Mouse (Mus musculus) stomach, postnatal 0 days (tissue): ENCODE measurements around the gene Ubqln2. TPM values are rescaled to one million over a fixed set of nuclear protein-coding genes. Genes with fewer than 3 reads are reported as not detected.
A peak's percentile ranks its signal among the peaks of the same experiment; 100 is the strongest.

Experiments
- ATAC-seq: fragments of 200-750 bp; cut with Nextera tagmentation; 2 replicates; pipeline ENCODE4 v1.8.0; 2017; ENCODE audit not compliant: low FRiP score, low TSS enrichment
- DNase-seq: peaks from one replicate; pipeline ENCODE4 v3.0.0-alpha.2; 2016; ENCODE audit warnings: low spot score
- H3K27ac ChIP-seq: fragments of 300-500 bp; sonication (generic); replicated peaks from 2 replicates; pipeline ENCODE4 v1.5.1; 2014; ENCODE audit warnings: mild to moderate bottlenecking, control low read depth
- H3K27me3 ChIP-seq: fragments of 300-500 bp; sonication (generic); 2 replicates; pipeline ENCODE4 v1.6.1; 2014; ENCODE audit warnings: low read length; ENCODE audit not compliant: control insufficient read depth, insufficient read depth
- H3K36me3 ChIP-seq: fragments of 300-500 bp; sonication (generic); 2 replicates; pipeline ENCODE4 v1.6.1; 2014; ENCODE audit warnings: low read length, mixed read lengths; ENCODE audit not compliant: control insufficient read depth, insufficient read depth
- H3K4me1 ChIP-seq: fragments of 300-500 bp; sonication (generic); replicated peaks from 2 replicates; pipeline ENCODE4 v1.6.1; 2014; ENCODE audit warnings: antibody characterized with exemption; ENCODE audit not compliant: control insufficient read depth, insufficient read depth
- H3K4me2 ChIP-seq: fragments of 300-500 bp; sonication (generic); replicated peaks from 2 replicates; pipeline ENCODE4 v1.6.1; 2014; ENCODE audit warnings: low read depth, mild to moderate bottlenecking, control low read depth, moderate library complexity
- H3K4me3 ChIP-seq: fragments of 300-500 bp; sonication (generic); 2 replicates; pipeline ENCODE4 v1.5.1; 2014; ENCODE audit warnings: low read depth, low read length, control low read depth
- H3K9ac ChIP-seq: fragments of 300-500 bp; sonication (generic); 2 replicates; pipeline ENCODE4 v1.6.1; 2014; ENCODE audit warnings: mild to moderate bottlenecking, low read length, control low read depth, mixed read lengths
- H3K9me3 ChIP-seq: fragments of 300-500 bp; sonication (generic); 2 replicates; pipeline ENCODE4 v1.6.1; 2016; ENCODE audit warnings: low read length; ENCODE audit not compliant: control insufficient read depth
- CTCF ChIP-seq: IDR thresholded peaks from 2 replicates; pipeline ENCODE4 v1.5.1; 2016; ENCODE audit warnings: antibody characterized with exemption, low read depth, mild to moderate bottlenecking, moderate library complexity
- EP300 ChIP-seq: optimal IDR thresholded peaks from 2 replicates; pipeline ENCODE3; 2016; ENCODE audit warnings: antibody characterized with exemption
- WGBS: fragments of 180-500 bp; shearing (Covaris S2); extraction: QIAGEN DNeasy Blood & Tissue Kit; methylation state at CpG from one replicate; pipeline ENCODE4 v1.1.7; 2014; 5-methylcytosine and 5-hydroxymethylcytosine counted together
- polyA plus RNA-seq: library from polyadenylated mRNA; unstranded; fragments of >200 nt; fragmentation: Nextera tagmentation; extraction: Ambion mirVana; gene quantifications from 2 replicates; pipeline ENCODE4 v1.2.1, GENCODE M21; 2015

Gene Ubqln2
- polyA plus RNA-seq, 1 experiment from 2014 or later = 10.5 TPM

DNA sequence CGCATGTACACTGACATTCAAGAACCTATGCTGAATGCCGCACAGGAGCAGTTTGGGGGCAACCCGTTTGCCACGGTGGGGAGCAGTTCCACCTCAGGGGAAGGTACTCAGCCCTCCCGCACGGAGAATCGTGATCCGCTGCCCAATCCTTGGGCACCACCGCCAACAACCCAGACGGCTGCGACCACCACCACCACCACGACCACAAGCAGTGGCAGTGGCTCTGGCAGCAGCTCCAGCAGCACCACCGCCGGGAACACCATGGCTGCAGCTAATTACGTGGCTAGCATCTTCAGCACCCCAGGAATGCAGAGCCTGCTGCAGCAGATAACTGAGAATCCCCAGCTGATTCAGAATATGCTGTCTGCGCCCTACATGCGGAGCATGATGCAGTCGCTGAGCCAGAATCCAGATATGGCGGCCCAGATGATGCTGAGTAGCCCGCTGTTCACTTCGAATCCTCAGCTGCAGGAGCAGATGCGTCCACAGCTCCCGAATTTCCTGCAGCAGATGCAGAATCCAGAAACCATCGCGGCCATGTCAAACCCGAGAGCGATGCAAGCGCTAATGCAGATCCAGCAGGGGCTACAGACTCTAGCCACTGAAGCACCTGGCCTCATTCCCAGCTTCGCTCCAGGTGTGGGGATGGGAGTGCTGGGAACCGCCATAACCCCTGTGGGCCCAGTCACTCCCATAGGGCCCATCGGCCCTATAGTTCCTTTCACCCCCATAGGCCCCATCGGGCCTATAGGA is 1.4 kb downstream of the Ubqln2 start:
- WGBS = 23% methylated on average over 32 of the region's 32 CpGs
- Histone ChIP-seq H3K4me3 (peak overlapping the region; percentile 61), H3K27me3 (no peaks in the 10 kb centered on the region), H3K4me1 (no peaks in the 10 kb centered on the region), H3K9me3 (no peaks in the 10 kb centered on the region), H3K4me2 (peak overlapping the region; percentile 60), H3K27ac (no peak overlapping the region), H3K36me3 (no peaks in the 10 kb centered on the region), H3K9ac (peak overlapping the region; percentile 56; the same call in 1 of the 2 replicates)
- no peak for ATAC-seq
- DNase-seq = peak; percentile 13
- TF ChIP-seq EP300 (no peak), CTCF (no peak)

GRCm38 (mm10) chrX:153500047-153500345 is 2.0 kb downstream of the Ubqln2 start:
- Histone ChIP-seq H3K4me2 (peak overlapping the region; percentile 60), H3K9me3 (no peaks in the 10 kb centered on the region), H3K4me1 (no peaks in the 10 kb centered on the region), H3K9ac (peak overlapping the region; percentile 56; the same call in 1 of the 2 replicates), H3K4me3 (peak overlapping the region; percentile 61), H3K36me3 (no peaks in the 10 kb centered on the region), H3K27me3 (no peaks in the 10 kb centered on the region), H3K27ac (no peak overlapping the region)
- 12% methylated on average over 12 of the region's 12 CpGs for WGBS
- ATAC-seq = no peak
- DNase-seq = peak; percentile 17
- TF ChIP-seq EP300 (no peak), CTCF (no peak)

DNA sequence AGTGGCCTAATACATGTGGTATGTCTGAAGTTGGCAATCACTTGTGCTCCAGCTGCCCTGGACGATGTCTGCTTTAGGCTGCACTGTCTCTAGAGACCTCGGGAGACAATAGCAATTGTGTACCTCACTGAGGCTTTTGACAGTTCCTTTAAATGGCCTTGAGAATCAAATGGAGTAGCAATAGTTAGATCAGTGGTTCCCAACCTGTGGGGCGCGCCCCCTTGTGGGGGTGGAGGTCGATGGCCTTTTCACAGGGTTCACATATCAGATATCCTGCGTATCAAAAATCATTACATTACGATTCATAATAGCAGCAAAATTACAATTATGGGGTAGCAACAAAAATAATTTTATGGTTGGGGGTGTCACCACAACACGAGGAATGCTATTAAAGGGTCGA is 7.9 kb downstream of the Ubqln2 start:
- H3K4me3 ChIP-seq = no peak overlapping the region
- H3K4me2 ChIP-seq = no peak overlapping the region
- 43% methylated on average over 9 of the region's 9 CpGs for WGBS
- H3K9ac ChIP-seq = no peak overlapping the region
- no peaks in the 10 kb centered on the region for H3K9me3 ChIP-seq
- H3K36me3 ChIP-seq = no peaks in the 10 kb centered on the region
- DNase-seq = peak; percentile 44
- no peaks in the 10 kb centered on the region for H3K27me3 ChIP-seq
- no peak overlapping the region for H3K27ac ChIP-seq
- ATAC-seq = no peak
- no peaks in the 10 kb centered on the region for H3K4me1 ChIP-seq
- TF ChIP-seq CTCF (peak; percentile 65), EP300 (no peak)

- 78% methylated on average over 5 of the region's 5 CpGs for WGBS
- H3K9me3 ChIP-seq = no peaks in the 10 kb centered on the region
- H3K9ac ChIP-seq = no peak overlapping the region
- ATAC-seq (no peak), DNase-seq (no peak)
- no peaks in the 10 kb centered on the region for H3K36me3 ChIP-seq
- no peak overlapping the region for H3K4me2 ChIP-seq
- H3K4me3 ChIP-seq = no peak overlapping the region
- H3K27ac ChIP-seq = no peak overlapping the region
- TF ChIP-seq EP300 = no peak
- TF ChIP-seq CTCF = no peak
- H3K4me1 ChIP-seq = no peaks in the 10 kb centered on the region
- no peaks in the 10 kb centered on the region for H3K27me3 ChIP-seq
These were observed 17.5 kb downstream of the Ubqln2 start for GRCm38 (mm10) chrX:153515491-153515890.

- no peak for ATAC-seq
- TF ChIP-seq CTCF (peak; percentile 69), EP300 (no peak)
- no peaks in the 10 kb centered on the region for H3K36me3 ChIP-seq
- H3K4me1 ChIP-seq = no peaks in the 10 kb centered on the region
- H3K27me3 ChIP-seq = no peaks in the 10 kb centered on the region
- DNase-seq = peak; percentile 13
- no peak overlapping the region for H3K9ac ChIP-seq
- H3K27ac ChIP-seq = no peak overlapping the region
- no peak overlapping the region for H3K4me2 ChIP-seq
- no peak overlapping the region for H3K4me3 ChIP-seq
- 9% methylated on average over 2 of the region's 2 CpGs for WGBS
- H3K9me3 ChIP-seq = no peaks in the 10 kb centered on the region
These were observed 30.4 kb downstream of the Ubqln2 start for GRCm38 (mm10) chrX:153528399-153528798.

Other genes starting within 250 kb of the Ubqln2 start
- not detected in 2 replicates for gene Cypt3, start 60.4 kb downstream of the Ubqln2 start, polyA plus RNA-seq
- 2.5 and 2.6 TPM in 2 replicates for gene Kctd12b, start 198.2 kb downstream of the Ubqln2 start, polyA plus RNA-seq
- gene Nbdy, start 225.4 kb downstream of the Ubqln2 start, polyA plus RNA-seq = 90.9 and 96.9 TPM in 2 replicates